Mouse (Mus musculus): ENCODE measurements around the gene Zfp58. TPM values are rescaled to one million over a fixed set of nuclear protein-coding genes. Genes with fewer than 3 reads are reported as not detected.

Zfp58 gene
- polyA plus RNA-seq, 1 experiment from 2014 or later, result 12.4 TPM

DNA sequence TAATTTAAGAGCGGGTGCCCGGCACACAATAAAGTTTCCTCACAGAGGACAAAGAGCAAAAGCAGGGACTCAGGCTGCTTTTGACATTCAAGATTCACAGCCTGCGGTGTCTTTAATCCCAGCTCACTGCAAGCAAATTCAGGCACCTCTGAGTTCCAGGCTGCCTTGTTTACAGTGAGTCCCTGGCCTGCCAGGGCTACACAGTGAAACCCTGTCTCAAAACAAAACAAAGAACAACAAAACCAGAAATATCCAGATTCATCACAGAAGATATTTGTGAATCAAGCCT lies 48.4 kb downstream of the Zfp58 start:
- no peaks in the 10 kb centered on the region for H3K9me3 ChIP-seq
- H3K36me3 ChIP-seq, result no peaks in the 10 kb centered on the region
- 7% methylated on average over 3 of the region's 3 CpGs for WGBS
- peak overlapping the region; percentile 75 for H3K4me2 ChIP-seq (replicated peaks)
- no peaks in the 10 kb centered on the region for H3K27me3 ChIP-seq (replicated peaks)
- peak overlapping the region; percentile 60; the same call in 1 of the 2 replicates for H3K9ac ChIP-seq
- peak overlapping the region; percentile 58 for H3K4me3 ChIP-seq (replicated peaks)
- peak overlapping the region; percentile 40; the same call in 1 of the 2 replicates for H3K27ac ChIP-seq
- peak; percentile 72 for ATAC-seq
- peaks cover 2% of the 10 kb centered on the region; the same call in 1 of the 2 replicates for H3K4me1 ChIP-seq (replicated peaks)

DNA sequence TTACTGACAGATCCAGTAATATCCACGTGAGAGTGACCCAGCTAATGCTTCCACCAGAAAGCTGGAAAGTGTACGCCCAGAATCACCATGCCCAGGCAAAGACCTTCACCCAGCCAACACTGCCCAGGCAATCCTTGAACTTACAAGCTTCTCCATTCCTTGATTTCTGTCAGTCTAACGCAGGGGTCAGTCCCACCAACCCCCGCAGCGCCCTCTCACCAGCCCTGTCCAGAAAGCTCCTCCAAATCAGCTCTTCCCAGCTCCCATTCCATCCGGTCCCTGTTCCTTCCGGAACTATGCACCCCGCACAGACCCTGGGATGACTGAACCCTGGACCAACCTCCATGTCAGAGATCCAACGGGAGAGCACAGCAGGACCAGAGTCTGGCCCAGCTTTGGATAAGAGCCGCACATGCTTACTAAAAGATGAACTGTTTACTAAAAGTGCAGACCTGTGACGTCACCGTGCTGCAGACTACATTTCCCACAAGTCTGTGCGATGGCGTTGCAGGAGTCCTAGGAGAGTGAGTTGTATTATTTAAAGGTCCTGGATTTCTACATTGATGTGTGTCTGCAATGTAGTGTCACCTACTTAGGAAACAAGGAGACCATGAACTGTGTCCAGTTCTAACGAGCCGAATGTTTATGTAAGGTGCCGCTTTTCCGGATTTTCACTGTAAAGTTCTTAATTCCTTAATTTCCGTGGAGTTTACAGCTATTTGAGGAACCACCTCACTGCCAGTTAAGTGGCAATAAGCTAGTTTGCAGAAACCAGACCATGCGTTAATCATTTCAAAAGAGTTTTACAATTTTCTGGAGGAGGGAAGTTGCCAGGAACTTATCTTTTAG lies 49.0 kb downstream of the Zfp58 start, which contains the start of gene Zfp874a:
Gene Zfp874a (minus strand): TSS at position 453 of the 849 bp plus-strand sequence.
- Histone ChIP-seq H3K27me3 (replicated peaks) (no peaks in the 10 kb centered on the region), H3K4me2 (replicated peaks) (peak within 1 kb of the TSS; percentile 75), H3K36me3 (no peaks in the 10 kb centered on the region), H3K9ac (peak within 1 kb of the TSS; percentile 60), H3K4me1 (replicated peaks) (peaks cover 2% of the 10 kb centered on the region; the same call in 1 of the 2 replicates), H3K4me3 (replicated peaks) (peak within 1 kb of the TSS; percentile 58), H3K27ac (peak within 1 kb of the TSS; percentile 40; the same call in 1 of the 2 replicates), H3K9me3 (no peaks in the 10 kb centered on the region)
- ATAC-seq, result peak; percentile 98
- 2% methylated on average over 20 of the region's 20 CpGs for WGBS

Other genes starting within 250 kb of the Zfp58 start
- gene Zfp458, start 222.1 kb downstream of the Zfp58 start, polyA plus RNA-seq (2015; fragmentation: Nextera tagmentation; extraction: Ambion mirVana), result 1.7 TPM in 2 replicates
- gene Zfp457, start 194.1 kb downstream of the Zfp58 start, polyA plus RNA-seq (2015; fragmentation: Nextera tagmentation; extraction: Ambion mirVana), result 0.49 and 0.53 TPM in 2 replicates
- gene Zfp595, start 168.0 kb downstream of the Zfp58 start, polyA plus RNA-seq (2015; fragmentation: Nextera tagmentation; extraction: Ambion mirVana), result 1.9 and 2.7 TPM in 2 replicates
- 0.38 TPM in 1 of 2 replicates, not detected in the other for gene Gm28044, start 140.0 kb downstream of the Zfp58 start, polyA plus RNA-seq (2015; fragmentation: Nextera tagmentation; extraction: Ambion mirVana)
- 1.0 and 1.2 TPM in 2 replicates for gene Zfp953, start 139.9 kb downstream of the Zfp58 start, polyA plus RNA-seq (2015; fragmentation: Nextera tagmentation; extraction: Ambion mirVana)
- gene Gm28041, start 124.8 kb downstream of the Zfp58 start, polyA plus RNA-seq (2015; fragmentation: Nextera tagmentation; extraction: Ambion mirVana), result 0.39 and 0.55 TPM in 2 replicates
- gene Zfp456, start 124.7 kb downstream of the Zfp58 start, polyA plus RNA-seq (2015; fragmentation: Nextera tagmentation; extraction: Ambion mirVana), result 1.4 and 1.7 TPM in 2 replicates
- 4.8 and 5.6 TPM in 2 replicates for gene Zfp429, start 100.7 kb downstream of the Zfp58 start, polyA plus RNA-seq (2015; fragmentation: Nextera tagmentation; extraction: Ambion mirVana)
- gene Zfp459, start 79.1 kb downstream of the Zfp58 start, polyA plus RNA-seq (2015; fragmentation: Nextera tagmentation; extraction: Ambion mirVana), result 1.6 and 3.0 TPM in 2 replicates
- 6.7 and 8.2 TPM in 2 replicates for gene Zfp874a, start 48.9 kb downstream of the Zfp58 start, polyA plus RNA-seq (2015; fragmentation: Nextera tagmentation; extraction: Ambion mirVana)
- gene Zfp874b, start 16.3 kb downstream of the Zfp58 start, polyA plus RNA-seq (2015; fragmentation: Nextera tagmentation; extraction: Ambion mirVana), result 2.0 and 2.9 TPM in 2 replicates
- gene Gm26965, start 25.6 kb upstream of the Zfp58 start, polyA plus RNA-seq (2015; fragmentation: Nextera tagmentation; extraction: Ambion mirVana), result not detected in 2 replicates
- gene Zfp87, start 25.6 kb upstream of the Zfp58 start, polyA plus RNA-seq (2015; fragmentation: Nextera tagmentation; extraction: Ambion mirVana), result 18.1 and 19.3 TPM in 2 replicates
- 11.5 and 11.7 TPM in 2 replicates for gene Zfp748, start 53.3 kb upstream of the Zfp58 start, polyA plus RNA-seq (2015; fragmentation: Nextera tagmentation; extraction: Ambion mirVana)
- 3.4 and 4.1 TPM in 2 replicates for gene Zfp729b, start 109.2 kb upstream of the Zfp58 start, polyA plus RNA-seq (2015; fragmentation: Nextera tagmentation; extraction: Ambion mirVana)
- gene Gm49345, start 137.2 kb upstream of the Zfp58 start, polyA plus RNA-seq (2015; fragmentation: Nextera tagmentation; extraction: Ambion mirVana), result not detected in 2 replicates
- gene Zfp729a, start 137.2 kb upstream of the Zfp58 start, polyA plus RNA-seq (2015; fragmentation: Nextera tagmentation; extraction: Ambion mirVana), result 2.6 TPM in 2 replicates
- 9.3 and 10.1 TPM in 2 replicates for gene Zfp738, start 186.5 kb upstream of the Zfp58 start, polyA plus RNA-seq (2015; fragmentation: Nextera tagmentation; extraction: Ambion mirVana)
- 4.7 and 4.9 TPM in 2 replicates for gene Zfp65, start 228.6 kb upstream of the Zfp58 start, polyA plus RNA-seq (2015; fragmentation: Nextera tagmentation; extraction: Ambion mirVana)

Measured in intestine, embryonic 15.5 days (tissue).